Mouse (Mus musculus) MEL (cell line): ENCODE measurements around the gene Evc2. TPM values are rescaled to one million over a fixed set of nuclear protein-coding genes. Genes with fewer than 3 reads are reported as not detected.

Source experiments
- DNase-seq: peaks from one replicate; pipeline ENCODE4 v3.0.0; 2011; ENCODE audit warnings: low read depth, low spot score
- H3K27ac ChIP-seq: 2 replicates; pipeline ENCODE4 v1.5.1; 2012; ENCODE audit warnings: low read depth, mild to moderate bottlenecking, control low read depth, low read length, moderate library complexity; ENCODE audit not compliant: control insufficient read depth
- H3K27me3 ChIP-seq, 2 experiments: fragments of 150-350 bp in 1 of 2; sonication (generic) in 1 of 2; 2 replicates each; pipeline ENCODE4 v1.6.1; 2012; ENCODE audit warnings: low read length in 2 of 2, mild to moderate bottlenecking in 2 of 2, improper control_type of control experiment in 1 of 2, moderate library complexity in 1 of 2; ENCODE audit not compliant: insufficient read depth in 2 of 2, control insufficient read depth in 1 of 2
- H3K36me3 ChIP-seq, 2 experiments: 2 replicates each; pipeline ENCODE4 v1.6.1; 2012 to 2014; ENCODE audit warnings: low read length in 2 of 2, improper control_type of control experiment in 1 of 2, inconsistent platforms in 1 of 2, mild to moderate bottlenecking in 1 of 2; ENCODE audit not compliant: insufficient read depth in 2 of 2, control insufficient read depth in 1 of 2
- H3K4me1 ChIP-seq, 2 experiments: fragments of 150-350 bp in 1 of 2; sonication (generic) in 1 of 2; 2 replicates each; pipeline ENCODE4 v1.6.1; 2012; ENCODE audit warnings: low read length in 2 of 2, improper control_type of control experiment in 1 of 2, mild to moderate bottlenecking in 1 of 2; ENCODE audit not compliant: insufficient read depth in 2 of 2, control insufficient read depth in 1 of 2
- H3K4me3 ChIP-seq, 2 experiments: fragments of 150-350 bp in 1 of 2; sonication (generic) in 1 of 2; 2 replicates each; pipeline ENCODE4 v1.5.1; 2012; ENCODE audit warnings: low read depth in 2 of 2, low read length in 2 of 2, mild to moderate bottlenecking in 2 of 2, moderate library complexity in 2 of 2, control low read depth in 1 of 2, improper control_type of control experiment in 1 of 2; ENCODE audit not compliant: control insufficient read depth in 1 of 2, insufficient read depth in 1 of 2
- H3K79me2 ChIP-seq: 2 replicates; pipeline ENCODE4 v1.6.1; 2012; ENCODE audit warnings: mild to moderate bottlenecking, low read length, moderate library complexity; ENCODE audit not compliant: control insufficient read depth, poor library complexity, insufficient read depth
- H3K9ac ChIP-seq: 2 replicates; pipeline ENCODE4 v1.6.1; 2012; ENCODE audit warnings: low read depth, mild to moderate bottlenecking, control low read depth, low read length, moderate library complexity; ENCODE audit not compliant: control insufficient read depth, poor library complexity, severe bottlenecking
- H3K9me3 ChIP-seq: fragments of 150-350 bp; sonication (generic); replicated peaks from 2 replicates; pipeline ENCODE4 v1.6.1; 2012; ENCODE audit warnings: mild to moderate bottlenecking, low read length, improper control_type of control experiment, moderate library complexity; ENCODE audit not compliant: insufficient read depth
- BHLHE40 ChIP-seq: IDR thresholded peaks from 2 replicates; pipeline ENCODE4 v1.6.1; 2012; ENCODE audit warnings: low read depth, mild to moderate bottlenecking, inconsistent platforms, low read length, improper control_type of control experiment, borderline replicate concordance
- CTCF ChIP-seq, 3 experiments: IDR thresholded peaks in 2 of 3; conservative IDR thresholded peaks in 1 of 3; 2 replicates each; pipeline ENCODE4 v1.5.1; 2011 to 2012; ENCODE audit warnings: low read length in 3 of 3, low read depth in 2 of 3, mild to moderate bottlenecking in 2 of 3, improper control_type of control experiment in 1 of 3, inconsistent platforms in 1 of 3, mixed read lengths in 1 of 3, moderate library complexity in 1 of 3; ENCODE audit not compliant: control insufficient read depth in 1 of 3, insufficient read depth in 1 of 3, poor library complexity in 1 of 3, severe bottlenecking in 1 of 3
- E2F4 ChIP-seq: IDR thresholded peaks from 2 replicates; pipeline ENCODE4 v1.6.1; 2011; ENCODE audit warnings: low read depth, low read length, improper control_type of control experiment, borderline replicate concordance
- ETS1 ChIP-seq: IDR thresholded peaks from 2 replicates; pipeline ENCODE4 v1.6.1; 2012; ENCODE audit warnings: low read depth, mild to moderate bottlenecking, inconsistent platforms, low read length, improper control_type of control experiment, moderate library complexity
- GABPA ChIP-seq: IDR thresholded peaks from 2 replicates; pipeline ENCODE4 v1.6.1; 2012; ENCODE audit warnings: low read depth, mild to moderate bottlenecking, inconsistent platforms, low read length, improper control_type of control experiment, moderate library complexity
- GATA1 ChIP-seq: IDR thresholded peaks from 2 replicates; pipeline ENCODE4 v1.6.1; 2011; ENCODE audit warnings: low read depth, low read length, improper control_type of control experiment
- HCFC1 ChIP-seq: IDR thresholded peaks from 2 replicates; pipeline ENCODE4 v1.6.1; 2012; ENCODE audit warnings: low read depth, mild to moderate bottlenecking, inconsistent platforms, low read length, improper control_type of control experiment, moderate library complexity
- MAX ChIP-seq: IDR thresholded peaks from 2 replicates; pipeline ENCODE4 v1.6.1; 2011; ENCODE audit warnings: low read length, improper control_type of control experiment
- MYB ChIP-seq: IDR thresholded peaks from 2 replicates; pipeline ENCODE4 v1.6.1; 2011; ENCODE audit warnings: mild to moderate bottlenecking, low read depth, low read length, improper control_type of control experiment
- MYC ChIP-seq: IDR thresholded peaks from 2 replicates; pipeline ENCODE4 v1.6.1; 2011; ENCODE audit warnings: low read depth, mild to moderate bottlenecking, low read length, improper control_type of control experiment, moderate library complexity
- NRF1 ChIP-seq: IDR thresholded peaks from 2 replicates; pipeline ENCODE4 v1.6.1; 2014; ENCODE audit warnings: low read depth, mild to moderate bottlenecking, inconsistent platforms, low read length, improper control_type of control experiment, moderate library complexity; ENCODE audit not compliant: poor library complexity, insufficient read depth, severe bottlenecking
- POLR2A ChIP-seq, 2 experiments: IDR thresholded peaks; 2 replicates each; pipeline ENCODE4 v1.6.1; 2011 to 2012; ENCODE audit warnings: low read length in 2 of 2, mild to moderate bottlenecking in 2 of 2, control low read depth in 1 of 2, improper control_type of control experiment in 1 of 2, low read depth in 1 of 2, moderate library complexity in 1 of 2; ENCODE audit not compliant: control insufficient read depth in 1 of 2, insufficient read depth in 1 of 2, poor library complexity in 1 of 2
- POLR2AphosphoS2 ChIP-seq: IDR thresholded peaks from 2 replicates; pipeline ENCODE4 v1.6.1; 2011; ENCODE audit warnings: low read length, improper control_type of control experiment
- RAD21 ChIP-seq: IDR thresholded peaks from 2 replicates; pipeline ENCODE4 v1.6.1; 2011; ENCODE audit warnings: mild to moderate bottlenecking, low read depth, low read length, improper control_type of control experiment
- RCOR1 ChIP-seq: IDR thresholded peaks from 2 replicates; pipeline ENCODE4 v1.6.1; 2012; ENCODE audit warnings: low read depth, mild to moderate bottlenecking, inconsistent platforms, low read length, improper control_type of control experiment
- TAL1 ChIP-seq: IDR thresholded peaks from 2 replicates; pipeline ENCODE4 v1.6.1; 2012; ENCODE audit warnings: mild to moderate bottlenecking, inconsistent platforms, low read length, moderate library complexity, mixed read lengths
- TCF12 ChIP-seq: IDR thresholded peaks from 2 replicates; pipeline ENCODE4 v1.6.1; 2014; ENCODE audit warnings: low read depth, mild to moderate bottlenecking, inconsistent platforms, low read length, improper control_type of control experiment, moderate library complexity
- UBTF ChIP-seq: IDR thresholded peaks from 2 replicates; pipeline ENCODE4 v1.6.1; 2012; ENCODE audit warnings: low read depth, mild to moderate bottlenecking, inconsistent platforms, low read length, improper control_type of control experiment, moderate library complexity, borderline replicate concordance; ENCODE audit not compliant: insufficient read depth
- USF1 ChIP-seq: IDR thresholded peaks from 2 replicates; pipeline ENCODE4 v1.6.1; 2014; ENCODE audit warnings: low read depth, mild to moderate bottlenecking, inconsistent platforms, low read length, improper control_type of control experiment, moderate library complexity
- USF2 ChIP-seq, 2 experiments: IDR thresholded peaks; 2 replicates each; pipeline ENCODE4 v1.6.1; 2011 to 2012; ENCODE audit warnings: improper control_type of control experiment in 2 of 2, low read length in 2 of 2, borderline replicate concordance in 1 of 2, inconsistent platforms in 1 of 2, low read depth in 1 of 2, mild to moderate bottlenecking in 1 of 2; ENCODE audit not compliant: insufficient read depth in 1 of 2
- ZKSCAN1 ChIP-seq: IDR thresholded peaks from 2 replicates; pipeline ENCODE4 v1.6.1; 2012; ENCODE audit warnings: low read depth, mild to moderate bottlenecking, inconsistent platforms, low read length, improper control_type of control experiment, moderate library complexity
- ZMIZ1 ChIP-seq: IDR thresholded peaks from 2 replicates; pipeline ENCODE4 v1.6.1; 2012; ENCODE audit warnings: low read depth, mild to moderate bottlenecking, inconsistent platforms, low read length, improper control_type of control experiment, moderate library complexity
- ZNF384 ChIP-seq: IDR thresholded peaks from 2 replicates; pipeline ENCODE4 v1.6.1; 2012; ENCODE audit warnings: low read depth, mild to moderate bottlenecking, inconsistent platforms, low read length, improper control_type of control experiment
- polyA plus RNA-seq, 2 experiments: library from polyadenylated mRNA; stranded (reverse) in 1 of 2; unstranded in 1 of 2; fragments of >175 nt in 1 of 2; fragments of >200 nt in 1 of 2; gene quantifications; 2 replicates each; pipeline versions ENCODE4 v1.2.1 to v1.2.4; 2012; ENCODE audit warnings: low replicate concordance in 2 of 2, low read depth in 1 of 2; ENCODE audit not compliant: insufficient read length in 2 of 2, insufficient read depth in 1 of 2, missing spikeins in 1 of 2
- total RNA-seq: library from RNA; depleted of rRNA; stranded (reverse); fragments of 300-350 nt; gene quantifications from 2 replicates; pipeline ENCODE4 v1.2.3, GENCODE M21; 2012

Evc2 gene
- total and polyA plus RNA-seq, 3 experiments: not detected

DNA sequence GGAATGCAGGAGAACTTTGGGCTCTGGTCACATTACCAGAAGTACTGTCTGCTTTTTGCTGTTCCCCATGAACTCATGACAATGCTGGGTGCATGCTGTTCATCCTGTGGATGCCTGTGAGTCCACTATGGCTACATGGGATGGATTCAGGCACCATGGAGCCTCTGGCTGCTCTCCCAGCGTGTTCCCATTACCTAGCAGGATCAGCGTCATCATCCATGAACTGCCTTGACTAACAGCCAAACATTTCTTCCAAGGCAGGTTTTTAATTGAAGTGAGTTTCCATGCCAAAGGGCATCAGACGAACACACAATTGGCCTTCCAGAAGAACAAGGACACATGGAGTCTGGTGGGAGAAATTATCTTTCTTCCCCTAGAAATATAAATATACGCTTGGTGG is 133.3 kb downstream of the Evc2 start:
- no peak for DNase-seq
- no peaks in the 10 kb centered on the region for H3K36me3 ChIP-seq
- no peak overlapping the region for H3K4me3 ChIP-seq
- H3K9me3 ChIP-seq: no peaks in the 10 kb centered on the region; the same call in 1 of the 2 replicates
- no peaks in the 10 kb centered on the region for H3K27me3 ChIP-seq
- H3K9ac ChIP-seq: no peak overlapping the region
- H3K4me1 ChIP-seq: no peaks in the 10 kb centered on the region
- H3K79me2 ChIP-seq: no peaks in the 10 kb centered on the region
- H3K27ac ChIP-seq: no peak overlapping the region
- TF ChIP-seq ZMIZ1 (no peak), MYB (no peak), POLR2AphosphoS2 (no peak), MAX (no peak), BHLHE40 (no peak), USF1 (no peak), MYC (no peak)

DNA sequence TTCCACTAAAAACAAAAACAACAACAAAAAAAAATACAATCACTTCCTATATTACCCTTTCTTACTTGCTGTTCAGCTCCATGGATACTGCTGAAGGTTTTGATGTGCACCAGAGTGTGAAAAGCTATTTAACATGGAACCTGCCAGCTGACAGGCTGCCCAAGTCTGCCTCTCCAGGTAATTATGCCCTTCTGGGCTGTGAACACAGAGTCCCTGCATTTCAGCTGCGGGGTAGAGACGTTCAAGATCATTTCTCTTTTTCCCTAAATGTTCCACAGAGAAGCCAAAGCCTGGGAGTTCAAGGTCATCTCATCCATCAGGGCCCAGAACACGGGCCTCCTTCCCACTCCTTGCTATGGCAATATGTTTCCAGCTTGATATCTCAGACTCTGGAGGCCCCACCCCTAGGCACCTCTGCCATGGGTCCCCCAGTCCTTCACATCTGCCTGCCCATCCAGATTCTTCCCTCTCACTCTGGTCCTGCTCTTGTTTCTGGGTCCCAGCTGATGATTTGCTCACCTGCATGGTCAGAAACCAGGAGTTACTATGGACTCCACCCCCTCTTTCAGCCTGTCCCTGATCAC is 133.8 kb downstream of the Evc2 start:
- DNase-seq: no peak
- Histone ChIP-seq H3K4me1 (no peaks in the 10 kb centered on the region), H3K79me2 (no peaks in the 10 kb centered on the region), H3K9me3 (no peaks in the 10 kb centered on the region; the same call in 1 of the 2 replicates), H3K36me3 (no peaks in the 10 kb centered on the region), H3K4me3 (no peak overlapping the region), H3K27me3 (no peaks in the 10 kb centered on the region), H3K27ac (no peak overlapping the region), H3K9ac (no peak overlapping the region)
- TF ChIP-seq BHLHE40: no peak
- no peak for TF ChIP-seq RAD21
- TF ChIP-seq HCFC1: no peak
- TF ChIP-seq ZKSCAN1: no peak
- TF ChIP-seq CTCF (IDR thresholded peaks at IDR 0.05 in 2 of 3, conservative IDR thresholded peaks at IDR 0.05 in 1 of 3; ENCODE audit: control insufficient read depth in 1 of 3, insufficient read depth in 1 of 3, low read depth in 2 of 3, low read length in 3 of 3, poor library complexity in 1 of 3, severe bottlenecking in 1 of 3): no peak
- no peak for TF ChIP-seq USF2 (IDR thresholded peaks at IDR 0.05; ENCODE audit: borderline replicate concordance in 1 of 2, insufficient read depth in 1 of 2, low read depth in 1 of 2, low read length in 2 of 2)
- TF ChIP-seq POLR2AphosphoS2: no peak
- no peak for TF ChIP-seq UBTF
- no peak for TF ChIP-seq GATA1
- no peak for TF ChIP-seq ETS1
- TF ChIP-seq ZNF384: no peak
- TF ChIP-seq TCF12: no peak
- TF ChIP-seq NRF1: no peak
- TF ChIP-seq GABPA: no peak
- TF ChIP-seq E2F4: no peak
- no peak for TF ChIP-seq POLR2A (IDR thresholded peaks at IDR 0.05; ENCODE audit: control insufficient read depth in 1 of 2, insufficient read depth in 1 of 2, low read depth in 1 of 2, low read length in 2 of 2, poor library complexity in 1 of 2)
- no peak for TF ChIP-seq RCOR1
- TF ChIP-seq TAL1: no peak
